Mouse (Mus musculus): ENCODE data around the gene Trip13. TPM values are rescaled to one million over a fixed set of nuclear protein-coding genes. Genes with fewer than 3 reads are reported as not detected.

Gene Trip13
- polyA plus RNA-seq (2012; rRNA removed), result 0.26 and 0.34 TPM in 2 replicates

DNA sequence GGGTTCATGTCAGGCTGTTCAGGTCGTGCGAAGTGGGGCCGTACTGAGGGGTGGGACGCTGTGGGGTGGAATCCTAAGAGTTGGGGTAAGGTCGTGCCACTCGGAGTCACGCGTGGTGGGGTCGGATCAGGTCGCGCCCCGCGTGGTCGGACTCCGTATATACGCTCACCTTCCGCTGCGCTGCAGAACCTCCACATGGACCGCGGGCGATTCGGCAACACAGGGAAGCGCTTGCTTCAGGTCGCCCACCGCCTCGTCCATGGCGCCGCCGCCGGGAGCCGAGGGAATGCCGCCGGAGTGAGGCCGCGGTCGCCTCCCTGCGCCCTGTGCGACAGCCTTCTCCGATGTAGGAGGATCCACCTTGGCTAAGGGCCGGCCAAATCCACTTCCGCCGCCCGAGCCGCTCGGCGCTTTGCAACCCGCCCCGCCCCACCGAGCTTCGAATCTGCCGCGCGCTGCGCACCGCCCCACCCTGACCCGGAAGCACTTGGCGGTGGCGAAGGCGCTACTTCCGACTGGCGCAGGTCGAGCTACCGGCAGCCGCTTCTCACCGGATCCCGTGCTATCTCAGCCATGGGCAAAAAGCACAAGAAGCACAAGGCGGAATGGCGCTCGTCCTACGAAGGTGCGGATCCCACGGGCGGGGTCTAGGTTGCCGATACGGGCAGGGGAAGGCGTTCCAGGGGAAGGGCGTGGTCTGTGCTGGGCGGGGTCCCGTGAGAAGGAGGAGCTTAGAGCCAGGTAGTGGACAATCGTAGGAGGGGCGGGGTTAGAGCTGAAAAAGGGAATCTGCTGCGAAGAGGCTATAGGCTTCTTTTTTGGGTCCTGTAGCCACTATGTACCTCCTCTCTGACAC is at the start of gene Trip13, which contains the start of gene Brd9:
Gene Trip13, minus strand, starts transcription at position 464 of the 856 bp plus-strand sequence.
Gene Brd9, plus strand, starts transcription at position 491 of the 856 bp plus-strand sequence.
- Histone ChIP-seq H3K4me1 (ENCODE audit: control insufficient read depth, insufficient read depth, low read length) (peaks cover 3% of the 10 kb centered on the region; the same call in 1 of the 2 replicates), H3K4me3 (replicated peaks; ENCODE audit: extremely low read depth, low read depth, low read length) (peak within 1 kb of the TSS; percentile 93)
- peak; percentile 96 for DNase-seq
- under 1% methylated on average over 82 of the region's 82 CpGs for whole genome bisulfite sequencing
- TF ChIP-seq POLR2A (IDR thresholded peaks at IDR 0.05; ENCODE audit: borderline replicate concordance, extremely low read depth, low read depth, low read length) (peak; percentile 71; the same call in 1 of the 2 replicates), CTCF (IDR thresholded peaks at IDR 0.05; ENCODE audit: insufficient read depth, low read length) (no peak)

DNA sequence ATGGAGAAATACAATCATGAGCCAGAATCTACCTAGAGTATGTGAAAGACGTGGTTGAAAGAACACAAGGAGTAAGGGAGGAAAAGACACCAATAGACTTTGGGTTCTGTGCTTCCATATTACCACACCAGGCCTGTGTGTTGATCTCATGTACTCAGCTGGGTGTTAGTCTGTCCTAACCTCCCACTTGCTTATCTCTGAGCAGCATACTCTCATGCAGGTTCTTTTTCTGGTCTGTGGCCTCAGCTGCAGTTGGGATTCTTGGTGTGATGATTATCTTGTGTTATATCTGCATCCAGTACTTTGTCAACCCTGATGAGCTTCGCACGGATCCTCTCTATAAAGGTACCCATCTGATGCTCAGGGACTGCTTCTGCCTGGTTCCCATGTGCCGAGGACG is 39.4 kb upstream of the Trip13 start:
- 82% methylated on average over 5 of the region's 5 CpGs for WGBS
- H3K4me3 ChIP-seq (replicated peaks; ENCODE audit: extremely low read depth, low read depth, low read length), result no peak overlapping the region
- TF ChIP-seq CTCF (IDR thresholded peaks at IDR 0.05; ENCODE audit: insufficient read depth, low read length) (no peak), POLR2A (IDR thresholded peaks at IDR 0.05; ENCODE audit: borderline replicate concordance, extremely low read depth, low read depth, low read length) (no peak)
- no peaks in the 10 kb centered on the region for H3K4me1 ChIP-seq (ENCODE audit: control insufficient read depth, insufficient read depth, low read length)
- DNase-seq, result no peak

DNA sequence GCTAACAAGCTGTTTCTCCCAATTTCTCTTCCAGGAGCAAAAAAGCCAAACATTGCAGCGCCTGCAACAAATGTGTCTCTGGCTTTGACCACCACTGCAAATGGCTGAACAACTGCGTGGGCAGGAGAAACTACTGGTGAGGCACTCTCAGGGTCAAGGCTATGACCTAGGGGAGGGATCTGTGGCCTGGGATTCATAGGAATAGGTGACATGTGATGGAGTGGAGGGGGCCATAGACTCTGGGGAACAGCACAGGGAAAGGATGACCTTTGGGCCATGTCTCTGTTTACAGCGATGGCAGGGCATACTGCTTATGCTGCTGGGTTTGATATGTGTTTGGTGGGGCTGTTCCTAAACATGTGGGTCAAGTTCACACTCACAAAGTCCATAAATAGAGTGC is 36.9 kb upstream of the Trip13 start:
- DNase-seq, result no peak
- WGBS, result 77% methylated on average over 3 of the region's 3 CpGs
- TF ChIP-seq CTCF (IDR thresholded peaks at IDR 0.05; ENCODE audit: insufficient read depth, low read length) (no peak), POLR2A (IDR thresholded peaks at IDR 0.05; ENCODE audit: borderline replicate concordance, extremely low read depth, low read depth, low read length) (no peak)
- Histone ChIP-seq H3K4me1 (ENCODE audit: control insufficient read depth, insufficient read depth, low read length) (peaks cover 3% of the 10 kb centered on the region; the same call in 1 of the 2 replicates), H3K4me3 (replicated peaks; ENCODE audit: extremely low read depth, low read depth, low read length) (no peak overlapping the region)

DNA sequence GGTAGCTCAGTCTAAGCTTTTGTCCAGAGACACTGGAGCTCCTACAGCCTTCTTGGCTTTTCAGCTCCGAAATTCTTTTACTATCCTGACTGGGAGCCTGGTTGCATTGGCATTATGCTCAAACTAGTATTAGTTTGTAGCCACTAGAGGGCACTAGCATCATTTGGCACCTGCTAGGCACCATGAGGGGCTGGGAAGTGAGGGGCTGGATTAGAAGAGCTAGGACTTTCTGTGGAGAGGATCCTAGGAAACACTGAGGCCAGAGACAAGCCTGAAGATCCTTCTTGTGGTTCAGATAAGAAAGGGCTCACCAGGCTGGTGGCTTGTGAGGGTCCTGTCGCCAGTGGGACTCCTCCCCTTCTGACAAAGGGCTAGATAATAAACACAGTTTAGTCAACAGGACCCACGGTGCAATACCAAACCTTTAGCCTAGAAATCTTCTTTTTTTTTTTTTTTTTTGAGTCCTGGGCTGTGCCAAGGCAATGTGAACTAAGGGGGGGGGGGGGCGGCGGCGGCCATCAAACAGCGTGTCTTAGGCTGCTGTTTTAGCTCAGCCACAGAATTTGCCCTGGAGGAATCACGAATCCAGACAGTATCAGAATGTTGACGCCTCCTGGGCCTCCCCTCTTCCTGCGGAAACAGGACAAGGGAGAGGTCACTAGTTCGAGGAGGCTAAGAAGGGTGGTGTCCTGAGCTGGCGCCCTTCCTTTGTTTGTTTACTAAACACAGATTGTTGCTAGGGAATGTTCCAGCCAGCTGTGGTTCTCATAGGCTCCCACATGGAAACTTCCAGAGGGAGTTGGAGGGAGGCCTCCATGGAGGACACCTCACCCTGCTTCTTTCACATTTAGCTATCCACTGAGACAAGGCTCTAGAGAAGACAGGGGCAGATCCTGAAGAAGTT is 33.2 kb upstream of the Trip13 start:
- WGBS, result 11% methylated on average over 12 of the region's 12 CpGs
- no peak for TF ChIP-seq POLR2A (IDR thresholded peaks at IDR 0.05; ENCODE audit: borderline replicate concordance, extremely low read depth, low read depth, low read length)
- TF ChIP-seq CTCF (IDR thresholded peaks at IDR 0.05; ENCODE audit: insufficient read depth, low read length), result peak; percentile 78
- H3K4me3 ChIP-seq (replicated peaks; ENCODE audit: extremely low read depth, low read depth, low read length), result peak overlapping the region; percentile 50

DNA sequence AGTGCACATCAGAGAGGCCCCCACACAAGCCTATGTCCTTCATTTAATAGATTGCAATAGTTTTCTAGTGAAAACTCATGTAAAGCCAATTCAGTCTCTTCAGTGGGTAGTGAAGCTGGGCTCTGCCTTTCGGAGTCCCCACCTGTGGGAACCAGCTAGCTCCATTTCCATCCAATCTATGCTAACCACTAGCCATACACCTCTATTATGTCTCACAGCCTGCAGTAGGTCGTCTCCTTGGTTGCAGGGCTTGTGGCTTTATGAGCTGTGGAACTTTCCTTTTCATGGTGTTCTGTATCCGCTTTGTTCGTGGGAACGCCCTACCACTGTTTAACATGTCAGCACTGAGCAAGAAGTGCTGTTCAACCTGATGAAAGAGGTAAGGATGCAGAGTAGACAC is 26.0 kb upstream of the Trip13 start, which contains the start of gene Zdhhc11:
Gene Zdhhc11, plus strand, starts transcription at position 301 of the 400 bp plus-strand sequence.
- WGBS, result 84% methylated on average over 5 of the region's 5 CpGs
- Histone ChIP-seq H3K4me1 (ENCODE audit: control insufficient read depth, insufficient read depth, low read length) (no peaks in the 10 kb centered on the region), H3K4me3 (replicated peaks; ENCODE audit: extremely low read depth, low read depth, low read length) (no peak within 1 kb of the TSS)
- no peak for DNase-seq
- TF ChIP-seq POLR2A (IDR thresholded peaks at IDR 0.05; ENCODE audit: borderline replicate concordance, extremely low read depth, low read depth, low read length) (no peak), CTCF (IDR thresholded peaks at IDR 0.05; ENCODE audit: insufficient read depth, low read length) (no peak)

More for the DNA sequence above, 33.2 kb upstream of the Trip13 start:
- peaks cover 3% of the 10 kb centered on the region; the same call in 1 of the 2 replicates for H3K4me1 ChIP-seq (ENCODE audit: control insufficient read depth, insufficient read depth, low read length)
- DNase-seq, result peak; percentile 69

DNA sequence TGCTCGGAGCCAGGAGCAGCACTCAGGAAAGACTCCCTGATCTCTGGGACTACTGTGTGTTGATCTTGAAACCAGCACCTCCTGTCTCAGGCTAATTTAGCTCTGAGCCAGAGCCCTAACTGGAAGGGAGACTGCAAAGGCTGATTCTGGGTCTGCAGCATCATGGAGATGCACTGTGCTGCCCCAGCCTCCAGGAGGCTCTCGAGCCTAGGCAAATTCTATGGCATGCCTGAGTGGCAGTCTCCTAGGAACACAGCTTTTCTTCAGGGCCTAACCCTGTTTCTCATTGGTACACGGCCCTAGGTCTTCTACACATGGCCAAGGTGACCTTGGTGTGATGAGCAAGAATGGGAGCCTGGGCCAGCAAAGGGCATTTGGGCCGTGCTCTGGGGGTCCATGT is 23.6 kb upstream of the Trip13 start:
- no peak overlapping the region for H3K4me3 ChIP-seq (replicated peaks; ENCODE audit: extremely low read depth, low read depth, low read length)
- no peak for DNase-seq
- 82% methylated on average over 4 of the region's 4 CpGs for WGBS

DNA sequence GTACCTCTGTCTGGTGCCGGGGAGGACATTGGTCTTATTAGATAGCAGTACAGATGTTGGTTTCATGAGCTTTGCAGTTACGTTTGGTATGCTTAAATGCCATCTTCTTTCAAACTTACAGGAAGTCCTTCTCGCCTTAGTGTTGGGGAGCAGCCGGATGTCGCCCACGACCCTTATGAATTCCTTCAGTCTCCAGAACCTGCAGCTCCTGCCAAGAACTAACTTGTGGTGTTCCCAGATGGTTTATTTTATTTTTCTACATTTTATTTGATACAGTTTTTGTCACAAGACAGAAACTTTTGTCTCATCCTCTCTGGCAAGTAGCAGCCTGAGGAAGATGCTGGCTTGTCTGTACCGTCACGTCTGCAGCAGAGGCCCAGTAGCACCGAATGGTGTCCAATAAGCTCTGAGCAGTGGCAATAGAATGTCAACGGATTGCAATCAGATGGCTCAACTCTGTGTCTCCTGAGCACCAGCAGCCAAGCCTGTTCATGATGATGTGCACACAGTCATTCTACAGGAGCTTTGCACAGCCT is 22.6 kb upstream of the Trip13 start:
- no peak for TF ChIP-seq POLR2A (IDR thresholded peaks at IDR 0.05; ENCODE audit: borderline replicate concordance, extremely low read depth, low read depth, low read length)
- TF ChIP-seq CTCF (IDR thresholded peaks at IDR 0.05; ENCODE audit: insufficient read depth, low read length), result no peak
- no peak for DNase-seq
- 79% methylated on average over 10 of the region's 10 CpGs for WGBS

More for the DNA sequence above, 23.6 kb upstream of the Trip13 start:
- TF ChIP-seq POLR2A (IDR thresholded peaks at IDR 0.05; ENCODE audit: borderline replicate concordance, extremely low read depth, low read depth, low read length) (no peak), CTCF (IDR thresholded peaks at IDR 0.05; ENCODE audit: insufficient read depth, low read length) (peak; percentile 51)
- H3K4me1 ChIP-seq (ENCODE audit: control insufficient read depth, insufficient read depth, low read length), result no peaks in the 10 kb centered on the region

DNA sequence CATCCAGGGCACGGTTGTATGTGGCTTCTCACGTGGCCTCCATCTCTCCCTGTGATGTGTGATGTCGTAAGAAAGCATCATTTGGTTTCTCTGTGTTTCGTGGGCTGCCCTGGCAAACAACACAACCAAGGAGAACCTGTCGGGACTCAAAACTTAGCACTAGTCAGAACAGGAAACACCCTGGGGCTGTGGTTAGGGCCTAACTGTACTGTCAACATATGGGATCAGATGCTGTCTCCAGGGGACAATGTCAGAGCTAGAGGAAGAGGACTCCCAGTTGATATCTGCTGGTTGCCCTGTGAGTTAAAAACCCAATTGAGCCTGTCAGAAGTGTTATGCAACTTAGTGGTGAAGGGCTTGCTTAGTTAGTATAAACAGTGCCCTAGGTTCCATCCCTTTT is 17.9 kb upstream of the Trip13 start:
- no peak for DNase-seq
- Histone ChIP-seq H3K4me3 (replicated peaks; ENCODE audit: extremely low read depth, low read depth, low read length) (no peak overlapping the region), H3K4me1 (ENCODE audit: control insufficient read depth, insufficient read depth, low read length) (no peaks in the 10 kb centered on the region)
- no peak for TF ChIP-seq CTCF (IDR thresholded peaks at IDR 0.05; ENCODE audit: insufficient read depth, low read length)
- TF ChIP-seq POLR2A (IDR thresholded peaks at IDR 0.05; ENCODE audit: borderline replicate concordance, extremely low read depth, low read depth, low read length), result no peak
- WGBS, result 81% methylated on average over 5 of the region's 5 CpGs

More for the DNA sequence above, 22.6 kb upstream of the Trip13 start:
- Histone ChIP-seq H3K4me3 (replicated peaks; ENCODE audit: extremely low read depth, low read depth, low read length) (no peak overlapping the region), H3K4me1 (ENCODE audit: control insufficient read depth, insufficient read depth, low read length) (no peaks in the 10 kb centered on the region)

DNA sequence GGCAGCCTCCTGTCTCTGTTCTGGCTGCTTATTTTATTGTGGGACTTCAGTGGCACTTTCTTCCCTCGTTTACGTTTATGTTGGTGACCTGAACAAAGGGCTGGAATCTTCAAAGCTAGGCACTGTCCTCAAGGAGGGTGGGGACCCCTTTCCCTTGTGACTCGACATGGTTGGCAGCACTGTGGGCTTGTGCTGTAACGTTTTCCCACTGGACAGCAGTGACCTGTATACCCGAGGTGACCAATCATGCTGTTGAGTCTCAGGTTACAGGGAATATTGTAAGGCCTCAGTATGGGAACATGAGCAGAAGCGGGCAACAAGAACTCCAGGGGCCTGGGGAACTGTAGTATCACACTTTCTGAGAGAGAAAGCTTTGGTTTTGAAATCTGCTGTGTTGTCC is 17.1 kb upstream of the Trip13 start:
- TF ChIP-seq CTCF (IDR thresholded peaks at IDR 0.05; ENCODE audit: insufficient read depth, low read length), result no peak
- DNase-seq, result no peak
- 56% methylated on average over 6 of the region's 6 CpGs for WGBS
- H3K4me1 ChIP-seq (ENCODE audit: control insufficient read depth, insufficient read depth, low read length), result no peaks in the 10 kb centered on the region
- H3K4me3 ChIP-seq (replicated peaks; ENCODE audit: extremely low read depth, low read depth, low read length), result no peak overlapping the region

All from lung, adult 2 months (tissue).